7 mouse cellular contexts compared by ENCODE assay signal in the genomic region with DNA sequence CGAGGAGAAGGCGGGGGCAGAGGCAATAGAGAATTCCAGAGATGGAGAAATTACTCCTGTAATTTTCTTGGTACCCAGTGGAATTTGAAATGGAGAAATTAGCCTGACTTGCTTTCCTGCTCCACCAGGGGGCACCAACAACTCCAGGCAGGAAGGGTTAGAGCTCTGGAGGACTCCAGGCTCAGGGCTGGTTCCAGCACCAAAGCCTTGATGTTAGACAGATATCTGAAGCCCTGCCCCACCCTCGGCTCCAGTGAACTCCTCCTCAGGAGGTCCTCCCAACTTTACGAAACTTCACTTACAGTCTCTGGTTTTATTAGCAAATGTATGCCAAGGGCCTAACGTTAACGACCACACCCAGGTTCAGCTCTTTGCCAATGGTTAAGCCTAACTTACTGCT. TPM values are rescaled to one million over a fixed set of nuclear protein-coding genes. Genes with fewer than 3 reads are reported as not detected.
A peak's percentile ranks its signal among the peaks of the same experiment; 100 is the strongest.
DNase-seq lines count a peak whose midpoint lies in the region; ATAC-seq and TF ChIP-seq lines count a peak whose summit lies in the region.

No protein-coding gene starts in this region.

- H3K4me1 ChIP-seq in E14TG2a.4 (replicated peaks; ENCODE audit: low read depth, low read length): peaks cover 94% of the 10 kb centered on the region
- peaks cover 4% of the 10 kb centered on the region; the same call in 1 of the 2 replicates for H3K4me1 ChIP-seq in stomach, embryonic 14.5 days (ENCODE audit: control insufficient read depth, insufficient read depth, low read length)

- no peaks in the 10 kb centered on the region for H3K27me3 ChIP-seq in E14TG2a.4 (ENCODE audit: insufficient read depth, low read length)
- no peaks in the 10 kb centered on the region for H3K27me3 ChIP-seq in stomach, embryonic 14.5 days (ENCODE audit: control insufficient read depth, insufficient read depth, low read length)

- H3K9me3 ChIP-seq in E14TG2a.4 (ENCODE audit: low read length): no peaks in the 10 kb centered on the region
- H3K9me3 ChIP-seq in stomach, embryonic 14.5 days (ENCODE audit: control insufficient read depth, low read depth, low read length): no peaks in the 10 kb centered on the region

- 23% methylated on average over 6 of the region's 6 CpGs for WGBS in stomach, embryonic 14.5 days

- H3K36me3 ChIP-seq in E14TG2a.4 (ENCODE audit: insufficient read depth, low read length): no peaks in the 10 kb centered on the region
- H3K36me3 ChIP-seq in stomach, embryonic 14.5 days (ENCODE audit: control insufficient read depth, insufficient read depth, low read length): no peaks in the 10 kb centered on the region

- TF ChIP-seq CTCF in E14TG2a.4 (conservative IDR thresholded peaks at IDR 0.05; ENCODE audit: low read length): peak; percentile 82

- H3K4me2 ChIP-seq in stomach, embryonic 14.5 days (replicated peaks; ENCODE audit: low read depth, low read length): no peak overlapping the region

- peak; percentile 89 for DNase-seq in R1 (ENCODE audit: low read depth, low spot score)
- DNase-seq in cerebellum, postnatal 10 days: peak; percentile 83 to 86
- peak; percentile 70 to 74 for DNase-seq in frontal cortex, postnatal 36 days (ENCODE audit: low spot score in 2 of 2)
- peak; percentile 81 for DNase-seq in kidney, postnatal 10 days
- DNase-seq in lung, postnatal 25 days (ENCODE audit: low spot score): peak; percentile 55

- ATAC-seq in stomach, embryonic 14.5 days (ENCODE audit: insufficient number of reproducible peaks, insufficient read depth, low FRiP score, low read depth): 0 out of 2 replicates have a peak, but pooled peaks have one; percentile 47

- no peak overlapping the region for H3K27ac ChIP-seq in stomach, embryonic 14.5 days (ENCODE audit: low read length)

- no peak overlapping the region for H3K9ac ChIP-seq in stomach, embryonic 14.5 days (replicated peaks; ENCODE audit: low read depth, low read length)

- H3K4me3 ChIP-seq in E14TG2a.4 (replicated peaks; ENCODE audit: low read length): no peak overlapping the region
- no peak overlapping the region for H3K4me3 ChIP-seq in stomach, embryonic 14.5 days (ENCODE audit: low read depth, low read length)

RNA-seq across cellular contexts. Expression of a gene that starts 50.4 kb away (rescaled TPM):
- 12.6 and 14.3 TPM in 2 replicates for polyA plus RNA-seq in stomach, embryonic 14.5 days (2014; fragmentation: Nextera tagmentation; extraction: Ambion mirVana)
